In the genomic region with DNA sequence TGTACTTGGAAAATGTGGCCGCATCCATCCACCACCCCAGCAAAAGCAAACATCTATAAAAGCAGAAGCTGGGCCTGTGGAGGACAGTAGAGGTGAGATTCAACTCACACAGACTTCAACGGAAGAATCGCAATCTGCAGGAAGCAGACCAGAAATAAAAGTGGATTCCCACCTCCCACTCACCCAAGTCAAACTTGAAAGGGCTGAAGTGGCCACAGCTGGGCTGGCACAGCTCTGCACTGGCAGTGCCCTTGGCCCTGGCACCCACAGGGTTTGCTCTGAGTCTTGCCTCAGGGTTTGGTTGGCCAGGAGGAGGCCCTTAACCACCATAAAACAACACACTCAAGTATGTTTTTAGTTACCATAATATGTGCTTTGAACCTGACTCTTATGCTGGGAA, we compare ENCODE assay signal across 18 mouse cellular contexts.
DNase-seq lines count a peak whose midpoint lies in the region; ATAC-seq and TF ChIP-seq lines count a peak whose summit lies in the region.
"Had no signal": no experiment of that assay in that cellular context is flagged by ENCODE, and none has a peak within 500 bp of the region (broad histone marks: within the 10 kb centered on the region; RNA-seq: fewer than 3 reads in every experiment).

No protein-coding gene starts in this region.

- TF ChIP-seq EP300 in lung, postnatal 0 days (IDR thresholded peaks at IDR 0.05): no peak

- DNase-seq in heart, adult 11 months: peak; percentile 30
- no peak for DNase-seq in lung, postnatal 0 days (ENCODE audit: low spot score)
- peak; percentile 17 for DNase-seq in naive thymus-derived CD4-positive, alpha-beta T cell, adult 2 months (ENCODE audit: low read depth)
- no peak for DNase-seq in adrenal gland, adult 2 months
- DNase-seq: adrenal gland, postnatal 36 days; cerebellum, adult 11 months; cerebellum, adult 8-10 months; gastrocnemius, postnatal 36 days; heart, adult 2 months had no signal

- 85% methylated on average over 3 of the region's 3 CpGs for WGBS in heart, embryonic 11.5 days (ENCODE audit: insufficient replicate concordance)
- 58% methylated on average over 3 of the region's 3 CpGs for WGBS in lung, postnatal 0 days

- H3K4me1 ChIP-seq in heart, embryonic 11.5 days (ENCODE audit: control insufficient read depth, insufficient read depth, low read length): no peaks in the 10 kb centered on the region
- H3K4me1 ChIP-seq in lung, postnatal 0 days (ENCODE audit: insufficient read depth, low read depth, low read length): no peaks in the 10 kb centered on the region
- H3K4me1 ChIP-seq: embryonic facial prominence, embryonic 12.5 days; forebrain, embryonic 12.5 days; heart, embryonic 12.5 days had no signal

- no peak overlapping the region for H3K9ac ChIP-seq in heart, embryonic 11.5 days (ENCODE audit: low read depth, low read length)
- H3K9ac ChIP-seq in lung, postnatal 0 days (replicated peaks; ENCODE audit: low read depth): no peak overlapping the region
- H3K9ac ChIP-seq: embryonic facial prominence, embryonic 12.5 days; forebrain, embryonic 12.5 days; heart, embryonic 12.5 days had no signal

- no peaks in the 10 kb centered on the region for H3K27me3 ChIP-seq in heart, embryonic 11.5 days (ENCODE audit: control insufficient read depth, insufficient read depth, low read length)
- no peaks in the 10 kb centered on the region for H3K27me3 ChIP-seq in lung, postnatal 0 days (replicated peaks; ENCODE audit: insufficient read depth, low read length)
- H3K27me3 ChIP-seq: embryonic facial prominence, embryonic 12.5 days; forebrain, embryonic 12.5 days; heart, embryonic 12.5 days had no signal

- no peak overlapping the region for H3K4me3 ChIP-seq in heart, embryonic 11.5 days (ENCODE audit: low read depth, low read length)
- no peak overlapping the region for H3K4me3 ChIP-seq in lung, postnatal 0 days (ENCODE audit: low read depth, low read length)
- H3K4me3 ChIP-seq: embryonic facial prominence, embryonic 12.5 days; forebrain, embryonic 12.5 days; heart, adult 2 months; heart, embryonic 12.5 days had no signal

- H3K27ac ChIP-seq in heart, embryonic 11.5 days (ENCODE audit: low read depth, low read length): no peak overlapping the region
- no peak overlapping the region for H3K27ac ChIP-seq in lung, postnatal 0 days (ENCODE audit: low read length)
- H3K27ac ChIP-seq: embryonic facial prominence, embryonic 12.5 days; forebrain, embryonic 12.5 days; heart, adult 2 months had no signal

- no peak for TF ChIP-seq CTCF in lung, postnatal 0 days (IDR thresholded peaks at IDR 0.05)

- no peak overlapping the region for H3K4me2 ChIP-seq in heart, embryonic 11.5 days
- H3K4me2 ChIP-seq in lung, postnatal 0 days (replicated peaks; ENCODE audit: low read depth, low read length): no peak overlapping the region
- H3K4me2 ChIP-seq: embryonic facial prominence, embryonic 12.5 days; forebrain, embryonic 12.5 days; heart, embryonic 12.5 days had no signal

- no peaks in the 10 kb centered on the region for H3K9me3 ChIP-seq in heart, embryonic 11.5 days (replicated peaks; ENCODE audit: control insufficient read depth, low read length)
- no peaks in the 10 kb centered on the region for H3K9me3 ChIP-seq in lung, postnatal 0 days (ENCODE audit: low read length)
- H3K9me3 ChIP-seq: embryonic facial prominence, embryonic 12.5 days; forebrain, embryonic 12.5 days; heart, embryonic 12.5 days had no signal

- H3K36me3 ChIP-seq in heart, embryonic 11.5 days (ENCODE audit: control insufficient read depth, insufficient read depth, low read length): no peaks in the 10 kb centered on the region
- H3K36me3 ChIP-seq in lung, postnatal 0 days (ENCODE audit: insufficient read depth, low read length): no peaks in the 10 kb centered on the region
- H3K36me3 ChIP-seq: embryonic facial prominence, embryonic 12.5 days; forebrain, embryonic 12.5 days; heart, embryonic 12.5 days had no signal

- ATAC-seq in heart, embryonic 11.5 days (replicated peaks; ENCODE audit: insufficient number of reproducible peaks, low FRiP score, low TSS enrichment): no peak
- ATAC-seq in common myeloid progenitor, adult 5-6 weeks (replicated peaks; ENCODE audit: low read depth, poor library complexity, severe bottlenecking): peak; percentile 86
- ATAC-seq in lung, postnatal 0 days: peak; percentile 37; the same call in 1 of the 2 replicates
- no peak for ATAC-seq in erythroblast, adult 5-6 weeks (replicated peaks; ENCODE audit: low FRiP score, poor library complexity, severe bottlenecking)
- ATAC-seq: forebrain, embryonic 16.5 days; hindbrain, embryonic 16.5 days; inflammation-experienced regulatory T-cells, adult 6 months had no signal

Comparison
In these comparisons a context has a peak if more than half of its experiments do, and no peak if none do; other contexts are left out.
1. DNase-seq: peak in heart, adult 11 months (single experiment) and naive thymus-derived CD4-positive, alpha-beta T cell, adult 2 months (single experiment); none in lung, postnatal 0 days (single experiment) and adrenal gland, adult 2 months (single experiment).
2. ATAC-seq: peak in common myeloid progenitor, adult 5-6 weeks (single experiment) and lung, postnatal 0 days (single experiment); none in heart, embryonic 11.5 days (single experiment) and erythroblast, adult 5-6 weeks (single experiment).